Mouse (Mus musculus) small intestine, adult 2 months (tissue): Measurements from ENCODE around the gene Klhl20.

ENCODE experiments used
- CTCF ChIP-seq: fragments of 200-500 bp; IDR thresholded peaks from 2 replicates; pipeline ENCODE4 v1.5.1; 2012; ENCODE audit warnings: low read depth, mild to moderate bottlenecking, control low read depth, inconsistent platforms, low read length, moderate library complexity, mixed read lengths; ENCODE audit not compliant: insufficient replicate concordance, insufficient read length; ENCODE audit errors: extremely low read depth
- POLR2A ChIP-seq: fragments of 200-500 bp; IDR thresholded peaks from 2 replicates; pipeline ENCODE4 v1.6.1; 2012; ENCODE audit warnings: low read depth, mild to moderate bottlenecking, control low read depth, inconsistent platforms, low read length, moderate library complexity

- TF ChIP-seq CTCF (no peak), POLR2A (no peak)
Observed at GRCm38 (mm10) chr1:161140026-161140762, 8.9 kb upstream of the Klhl20 start.
